Mouse (Mus musculus): Measurements from ENCODE around the gene Nf1.

The Nf1 gene

DNA sequence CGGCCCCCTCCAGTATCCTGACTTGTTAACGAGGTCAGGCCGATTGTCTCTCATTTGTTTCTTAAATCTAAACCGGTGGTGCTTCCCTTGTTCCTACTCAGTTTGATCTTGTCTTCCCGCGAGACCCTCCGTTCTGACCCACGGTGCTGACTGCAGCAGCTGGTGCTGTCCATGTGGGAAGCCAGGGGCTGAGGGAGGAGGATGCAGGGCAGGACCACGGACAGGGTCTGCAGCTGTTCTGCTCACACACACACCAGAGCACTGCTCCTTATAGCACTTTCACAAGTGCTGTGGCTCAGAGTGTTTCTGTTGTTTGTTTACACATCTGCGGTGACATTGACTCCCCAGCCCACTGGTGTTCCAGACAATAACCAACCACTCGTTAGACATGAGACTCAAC is 254.0 kb downstream of the Nf1 start:
- DNase-seq = no peak

DNA sequence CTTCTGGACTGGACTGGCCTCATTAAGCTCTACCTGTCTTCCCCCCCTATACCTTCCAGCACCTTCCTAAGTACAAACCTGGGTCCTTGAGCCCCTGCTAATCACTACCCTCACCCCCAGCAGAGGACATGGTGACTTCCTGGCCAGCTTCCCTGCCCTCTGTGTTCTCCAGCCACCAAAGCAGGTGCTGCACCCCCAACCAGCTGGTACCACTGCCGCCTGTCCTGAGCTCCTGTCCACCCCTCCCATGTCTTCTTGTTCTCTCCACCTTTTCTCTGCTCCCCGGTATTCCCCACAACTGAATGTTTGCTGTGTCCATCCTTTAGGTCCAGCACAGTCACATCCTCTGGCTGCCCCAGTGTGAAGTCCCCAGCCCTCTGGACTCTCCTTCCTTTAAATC is 271.0 kb downstream of the Nf1 start:
- DNase-seq = no peak

DNA sequence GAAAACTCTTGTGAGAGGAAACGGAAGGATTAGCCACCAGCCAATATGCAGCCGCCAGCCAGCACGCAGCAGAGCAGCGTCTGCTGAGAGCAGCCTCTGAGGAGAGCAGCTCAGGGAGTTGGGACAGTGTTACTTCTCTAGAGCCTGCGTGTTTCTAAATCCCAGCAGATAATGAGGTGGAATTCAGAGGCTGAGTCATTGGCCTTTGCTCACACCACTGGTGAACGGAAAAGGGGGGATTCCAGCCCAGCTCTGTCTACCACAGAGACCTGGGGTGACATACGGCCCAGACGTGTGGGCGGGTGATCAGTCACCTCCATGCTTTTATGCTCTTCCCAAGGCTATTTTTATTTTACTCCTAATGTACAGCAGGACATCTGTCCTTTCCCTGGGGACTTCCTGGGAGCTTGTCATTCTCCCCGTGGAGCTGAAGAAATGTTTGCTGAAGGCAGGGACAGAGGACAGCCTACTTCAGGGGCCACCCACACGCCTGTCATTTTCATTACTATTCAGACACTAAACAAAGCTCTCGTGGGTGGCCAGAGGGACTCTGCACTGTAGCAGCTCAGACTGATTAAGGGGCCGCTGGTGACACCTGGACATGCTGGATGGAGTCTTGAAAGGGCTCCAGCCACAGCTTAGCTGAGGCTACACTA is 271.6 kb downstream of the Nf1 start:
- no peak for DNase-seq

DNA sequence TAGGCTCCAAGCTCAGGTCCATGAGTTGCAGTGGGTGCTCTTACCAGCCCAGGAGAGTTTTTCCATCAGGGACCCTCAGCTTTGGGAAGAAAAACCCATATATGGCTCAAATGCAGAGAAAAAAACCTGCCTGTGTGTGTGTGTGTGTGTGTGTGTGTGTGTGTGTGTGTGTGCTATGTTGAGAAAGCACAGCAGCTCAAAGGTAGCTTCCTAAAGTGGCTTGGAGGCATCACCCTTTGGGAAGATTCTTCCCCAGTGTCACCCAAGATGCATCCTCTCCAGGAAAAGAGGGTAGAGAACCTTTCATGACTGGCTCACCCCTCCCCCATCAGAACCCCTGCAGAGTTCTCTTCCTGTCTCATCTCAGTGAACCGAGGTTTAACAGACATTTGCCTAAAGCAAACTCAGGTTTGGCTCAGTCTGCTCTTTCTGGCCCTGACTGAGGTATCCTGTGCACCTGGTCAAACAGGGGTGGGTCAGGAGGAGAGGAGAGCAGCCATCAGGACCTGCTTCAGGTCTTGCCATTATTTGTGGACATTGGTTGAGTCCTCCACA is 272.6 kb downstream of the Nf1 start:
- no peak for DNase-seq

DNA sequence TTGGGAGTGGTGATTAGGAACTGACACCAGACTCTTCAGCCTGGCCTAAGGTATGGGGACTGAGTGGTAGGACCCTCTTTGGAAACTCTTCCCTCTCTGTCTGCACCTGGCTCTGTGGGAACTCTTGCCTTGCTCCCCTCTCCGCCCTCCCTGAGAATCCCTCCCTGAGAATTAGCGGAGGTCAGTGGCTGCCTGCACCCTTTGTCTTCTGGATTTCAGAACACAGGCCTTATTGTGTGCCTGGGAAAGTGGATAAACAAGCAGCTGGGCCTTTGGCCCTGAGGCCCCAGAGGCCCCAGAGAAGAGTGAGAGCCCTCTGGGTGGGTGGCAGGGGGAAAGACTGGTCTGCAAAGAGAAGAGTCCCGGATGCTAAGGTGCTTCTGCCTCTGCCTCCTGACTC is 273.6 kb downstream of the Nf1 start:
- DNase-seq = no peak

DNA sequence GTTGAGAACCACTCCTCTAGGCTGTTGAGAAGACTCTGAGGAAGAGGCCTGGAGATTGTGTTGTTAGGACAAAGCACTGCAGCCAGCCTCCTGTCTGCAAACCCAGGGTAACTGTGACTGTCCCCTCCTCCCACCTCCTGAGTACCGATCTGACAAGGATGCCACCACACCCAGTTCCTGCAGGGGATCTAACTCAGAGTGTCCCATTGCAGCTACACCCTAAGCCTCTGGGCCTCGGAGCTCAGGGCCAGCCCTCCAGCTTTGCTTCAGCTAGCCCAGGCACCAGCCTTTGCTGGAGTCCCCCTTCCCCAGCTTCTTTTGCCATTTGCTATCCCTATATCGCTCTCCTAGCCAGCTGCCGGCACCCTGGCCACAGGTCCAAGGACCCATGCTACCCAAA is 274.2 kb downstream of the Nf1 start:
- DNase-seq = no peak

DNA sequence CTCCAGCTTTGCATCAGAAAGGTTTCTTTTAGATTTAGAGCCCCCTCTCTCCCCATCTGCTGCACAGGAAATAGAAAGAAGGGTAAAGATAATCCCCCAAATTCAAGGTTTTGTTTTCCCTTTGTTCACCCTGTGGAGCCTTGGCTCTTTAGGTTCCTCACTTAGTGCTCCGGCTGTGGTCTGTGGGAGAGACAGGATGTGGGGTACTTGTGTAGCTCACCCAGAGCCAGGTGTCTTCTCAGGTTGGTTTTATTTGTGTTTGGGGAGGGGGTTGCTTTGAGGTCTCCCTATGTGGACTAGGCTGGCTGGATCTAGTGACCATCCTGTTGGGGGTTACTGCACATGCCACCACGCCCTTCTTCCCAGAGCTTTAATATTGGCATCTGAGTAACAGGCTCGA is 275.4 kb downstream of the Nf1 start:
- DNase-seq = no peak

DNA sequence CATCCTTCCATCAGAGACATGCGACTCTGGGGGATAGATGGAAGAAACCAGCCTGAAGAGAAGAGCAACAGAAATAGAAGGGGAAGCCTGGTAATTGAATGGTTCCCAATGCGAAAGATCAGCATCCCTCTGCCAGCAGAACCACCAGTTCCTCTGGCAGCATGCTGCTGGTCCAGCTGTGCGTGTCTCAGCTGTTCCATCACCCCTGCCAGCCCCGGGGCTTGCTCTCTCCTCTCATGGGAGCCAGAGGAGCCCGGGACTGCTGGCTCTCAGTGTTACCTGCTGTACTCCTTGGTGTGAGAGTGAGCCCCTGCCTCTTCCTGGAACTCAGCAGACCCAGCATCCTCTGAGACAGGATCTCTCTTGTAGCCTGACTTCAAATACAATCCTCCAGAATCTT is 276.4 kb downstream of the Nf1 start:
- DNase-seq = no peak

DNA sequence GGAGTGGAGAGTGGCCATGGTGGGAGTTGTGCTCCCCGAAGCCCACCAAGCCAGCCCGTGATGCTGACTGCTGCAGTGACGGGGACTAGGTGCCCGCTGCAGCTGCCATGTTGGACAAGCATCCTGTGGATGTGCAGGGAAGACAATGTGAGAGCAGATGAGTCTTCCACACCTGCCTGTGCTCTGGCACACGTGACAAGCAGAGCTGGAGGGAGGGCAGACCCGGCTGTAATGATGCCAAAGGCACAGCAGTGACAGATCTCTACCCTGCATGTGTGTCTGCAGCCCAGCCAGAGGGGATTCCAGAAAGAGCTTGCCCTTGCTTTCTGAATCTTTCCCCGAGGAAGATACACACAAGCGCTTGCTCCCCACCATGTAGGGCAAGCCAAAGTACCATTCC is 278.5 kb downstream of the Nf1 start:
- DNase-seq = no peak

DNA sequence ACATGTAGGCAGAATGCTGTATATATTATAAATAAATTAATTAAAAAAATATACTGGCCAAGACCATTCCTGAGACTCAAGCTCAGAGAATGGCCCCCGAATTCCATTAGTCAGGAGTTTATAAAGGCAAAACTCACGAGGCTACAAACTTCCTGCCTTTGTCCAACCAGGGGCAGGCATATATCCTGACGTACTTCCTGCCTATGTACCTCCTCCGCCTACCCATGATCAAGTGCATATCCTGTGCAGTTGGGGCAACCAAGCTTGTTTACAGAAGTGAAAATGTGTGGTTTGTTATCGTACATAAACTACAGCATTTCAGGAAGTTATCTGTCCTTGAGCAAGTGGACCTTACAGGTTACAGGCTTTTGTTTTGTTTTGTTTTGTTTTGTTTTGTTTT is 283.5 kb downstream of the Nf1 start:
- DNase-seq = no peak

DNA sequence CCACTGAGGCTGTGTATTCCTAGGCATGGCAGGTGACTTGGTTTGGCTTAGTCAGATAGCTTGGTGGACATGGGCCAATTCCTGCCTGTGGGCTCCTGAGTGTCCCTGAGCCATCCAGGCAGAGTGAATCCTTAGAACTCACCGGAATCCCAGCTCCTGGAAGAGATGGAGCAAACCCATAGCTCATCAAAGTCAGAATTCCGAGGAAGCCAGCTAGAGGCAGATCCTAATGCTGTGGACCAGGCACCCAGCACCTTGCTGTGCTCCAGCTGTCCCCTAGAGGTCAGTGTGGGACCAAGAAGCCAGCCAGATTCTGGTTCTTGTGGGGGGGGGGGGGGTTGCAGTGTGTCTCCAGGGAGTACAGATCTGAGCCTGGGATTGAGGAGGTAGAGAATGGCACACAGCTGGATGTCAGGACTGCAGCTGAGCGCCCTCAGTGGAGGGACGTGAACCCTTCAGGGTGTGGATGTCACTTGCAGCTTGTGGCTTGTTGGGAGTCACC is 285.4 kb downstream of the Nf1 start:
- peak; percentile 60 for DNase-seq

DNA sequence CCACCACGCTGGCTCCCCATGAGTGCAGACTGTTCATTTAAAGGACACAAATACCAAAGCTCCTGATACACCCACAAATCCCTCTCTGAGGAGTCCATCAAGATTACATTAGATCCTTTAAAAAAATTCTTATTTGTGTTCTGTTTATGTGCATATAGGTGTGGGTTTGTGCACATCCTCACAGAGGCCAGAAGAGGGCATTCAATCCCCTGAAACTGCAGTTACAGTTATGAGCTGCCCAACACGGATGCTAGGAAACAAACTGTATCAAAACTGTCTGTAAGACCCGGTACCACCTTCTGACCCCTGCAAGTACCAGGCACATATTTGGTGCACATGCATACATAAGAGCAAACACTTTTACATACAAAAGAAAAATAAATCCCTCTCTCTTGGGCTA is 289.2 kb downstream of the Nf1 start:
- no peak for DNase-seq

DNA sequence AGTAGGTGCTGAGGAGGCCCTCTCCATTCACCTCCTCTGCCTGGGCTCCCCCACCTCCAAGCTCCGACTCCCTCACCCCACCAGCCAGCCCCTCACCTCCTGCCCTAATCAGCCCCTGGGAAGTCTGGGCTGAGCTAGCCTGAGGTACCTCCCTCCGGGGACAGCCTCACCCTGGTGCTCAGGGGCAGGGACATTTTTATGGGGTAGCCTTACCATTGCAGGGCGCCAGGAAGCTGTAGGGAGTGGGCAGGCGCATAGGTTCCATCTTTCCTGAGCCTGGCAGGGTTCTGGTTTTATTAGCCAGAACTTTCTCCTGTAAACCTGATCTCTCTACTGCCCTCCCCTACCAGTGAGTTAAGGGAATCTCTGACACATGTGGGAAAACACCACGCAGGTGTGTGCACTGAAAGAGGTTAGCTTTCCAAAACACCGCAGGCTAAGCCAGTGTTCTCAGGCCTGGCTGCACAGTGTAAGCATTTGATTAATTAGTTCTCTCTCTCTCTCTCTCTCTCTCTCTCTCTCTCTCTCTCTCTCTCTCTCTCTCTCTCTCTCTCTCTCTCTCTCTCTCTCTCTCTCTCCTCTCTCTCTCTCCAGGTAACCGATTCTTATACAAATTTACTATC is 290.4 kb downstream of the Nf1 start:
- DNase-seq = no peak

DNA sequence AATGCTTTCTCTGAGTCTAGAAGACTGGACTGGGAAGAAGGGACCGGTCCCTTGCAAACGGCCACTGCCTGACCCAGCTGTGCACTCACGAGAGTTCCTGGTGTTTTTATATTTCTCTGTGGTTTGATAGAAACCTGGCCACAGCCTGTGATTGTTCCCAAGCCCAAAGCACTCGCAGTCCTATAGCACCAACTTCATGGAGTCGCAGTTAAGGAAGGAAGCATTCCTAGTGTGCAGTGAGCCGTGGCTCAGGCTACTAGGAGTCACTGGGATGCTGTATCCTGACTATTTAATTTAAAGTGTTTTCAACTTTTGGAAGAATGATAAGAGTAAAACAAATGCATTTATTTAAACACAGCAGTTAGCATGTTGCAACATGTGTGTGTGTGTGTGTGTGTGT is 291.0 kb downstream of the Nf1 start:
- no peak for DNase-seq

All from right cerebral cortex, postnatal 14 days (tissue).